Mouse (Mus musculus) kidney, embryonic 14.5 days (tissue): Measurements from ENCODE around the gene Msantd1. TPM values are rescaled to one million over a fixed set of nuclear protein-coding genes. Genes with fewer than 3 reads are reported as not detected.

Source experiments
- ATAC-seq: fragments of 200-750 bp; cut with Nextera tagmentation; 2 replicates; pipeline ENCODE4 v1.8.0; 2017; ENCODE audit warnings: moderate number of reproducible peaks, mild to moderate bottlenecking, moderate TSS enrichment, moderate library complexity; ENCODE audit not compliant: low FRiP score, low TSS enrichment
- H3K27ac ChIP-seq: fragments of 300-500 bp; sonication (generic); 2 replicates; pipeline ENCODE4 v1.5.1; 2014; ENCODE audit warnings: low read depth, mild to moderate bottlenecking, low read length, moderate library complexity, mixed read lengths
- H3K27me3 ChIP-seq: fragments of 300-500 bp; sonication (generic); 2 replicates; pipeline ENCODE4 v1.6.1; 2014; ENCODE audit warnings: mild to moderate bottlenecking, low read length; ENCODE audit not compliant: control insufficient read depth, insufficient read depth
- H3K36me3 ChIP-seq: fragments of 300-500 bp; sonication (generic); 2 replicates; pipeline ENCODE4 v1.6.1; 2014; ENCODE audit warnings: low read length, mixed read lengths; ENCODE audit not compliant: control insufficient read depth, insufficient read depth
- H3K4me1 ChIP-seq: fragments of 300-500 bp; sonication (generic); 2 replicates; pipeline ENCODE4 v1.6.1; 2014; ENCODE audit warnings: low read length, mixed read lengths; ENCODE audit not compliant: control insufficient read depth, insufficient read depth
- H3K4me2 ChIP-seq: fragments of 300-500 bp; sonication (generic); replicated peaks from 2 replicates; pipeline ENCODE4 v1.6.1; 2014; ENCODE audit warnings: low read depth, mild to moderate bottlenecking, low read length
- H3K4me3 ChIP-seq: fragments of 300-500 bp; sonication (generic); 2 replicates; pipeline ENCODE4 v1.5.1; 2014; ENCODE audit warnings: mild to moderate bottlenecking, low read length
- H3K9ac ChIP-seq: fragments of 300-500 bp; sonication (generic); 2 replicates; pipeline ENCODE4 v1.6.1; 2014; ENCODE audit warnings: low read depth, mild to moderate bottlenecking, low read length, moderate library complexity
- H3K9me3 ChIP-seq: fragments of 300-500 bp; sonication (generic); 2 replicates; pipeline ENCODE4 v1.6.1; 2016; ENCODE audit warnings: low read length; ENCODE audit not compliant: control insufficient read depth
- WGBS: fragments of 180-500 bp; shearing (Covaris S2); extraction: QIAGEN DNeasy Blood & Tissue Kit; methylation state at CpG from one replicate; pipeline ENCODE4 v1.1.7; 2014; 5-methylcytosine and 5-hydroxymethylcytosine counted together
- polyA plus RNA-seq: library from polyadenylated mRNA; unstranded; fragments of >200 nt; fragmentation: Nextera tagmentation; extraction: Ambion mirVana; gene quantifications from 2 replicates; pipeline ENCODE4 v1.2.1, GENCODE M21; 2014

Gene Msantd1
- polyA plus RNA-seq, 1 experiment from 2014 or later = 1.0 TPM

DNA sequence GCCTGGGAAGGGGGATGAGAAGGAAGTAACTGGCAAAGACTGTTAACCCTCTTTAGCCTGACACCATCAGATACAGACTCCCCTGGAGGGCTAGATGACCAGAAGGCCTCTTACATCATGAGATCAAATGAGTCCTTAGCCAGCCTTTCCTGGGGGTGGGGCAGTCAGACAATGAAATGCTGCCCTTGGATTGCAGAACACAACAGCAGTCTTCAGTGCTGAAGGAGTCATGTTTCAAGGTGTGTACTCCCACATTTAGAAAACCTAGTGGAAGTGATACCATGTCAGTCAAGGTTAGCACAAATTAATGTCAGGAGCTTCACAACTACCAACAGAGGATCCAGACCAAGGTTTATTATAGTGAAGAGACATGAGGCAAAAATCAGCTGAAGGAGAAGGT lies 5.4 kb upstream of the Msantd1 start:
- Histone ChIP-seq H3K4me1 (no peaks in the 10 kb centered on the region), H3K27ac (no peak overlapping the region)
- no peak for ATAC-seq

GRCm38 (mm10) chr5:34902811-34903385 lies 4.9 kb upstream of the Msantd1 start:
- H3K27me3 ChIP-seq = no peaks in the 10 kb centered on the region
- no peak overlapping the region for H3K27ac ChIP-seq
- no peak overlapping the region for H3K4me3 ChIP-seq
- H3K4me2 ChIP-seq = no peak overlapping the region
- no peak overlapping the region for H3K9ac ChIP-seq
- H3K4me1 ChIP-seq = no peaks in the 10 kb centered on the region
- H3K9me3 ChIP-seq = no peaks in the 10 kb centered on the region
- 93% methylated on average over 5 of the region's 5 CpGs for WGBS
- peaks cover 86% of the 10 kb centered on the region for H3K36me3 ChIP-seq
- ATAC-seq = no peak

More for the DNA sequence above, 5.4 kb upstream of the Msantd1 start:
- Histone ChIP-seq H3K36me3 (peaks cover 88% of the 10 kb centered on the region), H3K4me2 (no peak overlapping the region), H3K9ac (no peak overlapping the region), H3K9me3 (no peaks in the 10 kb centered on the region), H3K27me3 (no peaks in the 10 kb centered on the region), H3K4me3 (no peak overlapping the region)

DNA sequence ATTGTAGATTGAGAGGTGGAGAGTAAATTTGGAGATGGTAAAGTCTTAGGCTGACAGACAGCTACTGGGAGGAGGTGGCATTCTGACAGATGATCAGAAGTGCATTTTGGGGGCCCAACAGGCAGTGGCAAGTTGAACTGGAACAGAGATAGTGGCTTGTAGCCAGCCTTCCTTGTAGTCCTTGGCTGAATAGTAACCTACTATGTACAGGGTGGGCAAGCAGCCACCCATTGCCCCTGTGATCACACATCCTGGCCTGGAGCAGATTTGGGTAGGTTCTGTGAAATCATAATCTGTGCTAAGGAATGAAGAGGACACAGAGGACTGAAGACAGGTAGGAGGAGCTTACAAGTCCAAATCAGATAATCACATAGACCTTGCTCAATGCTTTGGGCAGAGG lies 3.4 kb upstream of the Msantd1 start:
- H3K4me1 ChIP-seq = no peaks in the 10 kb centered on the region
- H3K4me3 ChIP-seq = no peak overlapping the region
- ATAC-seq = no peak
- peaks cover 88% of the 10 kb centered on the region for H3K36me3 ChIP-seq
- H3K4me2 ChIP-seq = no peak overlapping the region
- no peaks in the 10 kb centered on the region for H3K9me3 ChIP-seq
- H3K27ac ChIP-seq = no peak overlapping the region
- H3K27me3 ChIP-seq = no peaks in the 10 kb centered on the region
- H3K9ac ChIP-seq = no peak overlapping the region

DNA sequence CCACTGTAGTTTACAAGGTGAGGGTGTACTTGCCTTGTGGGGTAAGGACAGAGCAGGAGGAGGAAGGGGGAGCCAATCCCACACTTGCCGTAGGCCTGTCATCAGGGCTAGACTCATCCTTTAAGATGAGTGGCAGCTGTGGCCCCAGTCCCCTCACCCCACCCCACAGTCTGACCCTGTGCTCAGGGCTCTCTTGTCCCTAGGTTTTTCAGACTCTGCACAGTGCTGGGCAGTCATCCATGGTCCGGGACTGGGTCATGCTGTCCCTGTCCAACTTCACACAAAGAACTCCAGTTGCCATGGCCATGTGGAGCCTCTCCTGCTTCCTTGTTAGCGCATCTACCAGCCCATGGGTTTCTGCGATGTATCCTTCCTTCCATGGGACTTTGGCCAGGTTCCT lies 582 bp upstream of the Msantd1 start:
- H3K4me1 ChIP-seq = no peaks in the 10 kb centered on the region
- H3K4me2 ChIP-seq = no peak overlapping the region
- no peak overlapping the region for H3K4me3 ChIP-seq
- no peak overlapping the region for H3K27ac ChIP-seq
- ATAC-seq = no peak
- H3K27me3 ChIP-seq = no peaks in the 10 kb centered on the region
- H3K9me3 ChIP-seq = no peaks in the 10 kb centered on the region
- H3K36me3 ChIP-seq = peaks cover 71% of the 10 kb centered on the region
- no peak overlapping the region for H3K9ac ChIP-seq
- WGBS = 97% methylated on average over 4 of the region's 4 CpGs

GRCm38 (mm10) chr5:34908726-34909633 lies 1.2 kb downstream of the Msantd1 start:
- no peaks in the 10 kb centered on the region for H3K9me3 ChIP-seq
- H3K4me3 ChIP-seq = no peak overlapping the region
- ATAC-seq = no peak
- no peaks in the 10 kb centered on the region for H3K4me1 ChIP-seq
- no peaks in the 10 kb centered on the region for H3K27me3 ChIP-seq
- H3K4me2 ChIP-seq = no peak overlapping the region
- H3K27ac ChIP-seq = no peak overlapping the region
- no peak overlapping the region for H3K9ac ChIP-seq
- H3K36me3 ChIP-seq = peaks cover 58% of the 10 kb centered on the region
- 83% methylated on average over 9 of the region's 9 CpGs for WGBS

DNA sequence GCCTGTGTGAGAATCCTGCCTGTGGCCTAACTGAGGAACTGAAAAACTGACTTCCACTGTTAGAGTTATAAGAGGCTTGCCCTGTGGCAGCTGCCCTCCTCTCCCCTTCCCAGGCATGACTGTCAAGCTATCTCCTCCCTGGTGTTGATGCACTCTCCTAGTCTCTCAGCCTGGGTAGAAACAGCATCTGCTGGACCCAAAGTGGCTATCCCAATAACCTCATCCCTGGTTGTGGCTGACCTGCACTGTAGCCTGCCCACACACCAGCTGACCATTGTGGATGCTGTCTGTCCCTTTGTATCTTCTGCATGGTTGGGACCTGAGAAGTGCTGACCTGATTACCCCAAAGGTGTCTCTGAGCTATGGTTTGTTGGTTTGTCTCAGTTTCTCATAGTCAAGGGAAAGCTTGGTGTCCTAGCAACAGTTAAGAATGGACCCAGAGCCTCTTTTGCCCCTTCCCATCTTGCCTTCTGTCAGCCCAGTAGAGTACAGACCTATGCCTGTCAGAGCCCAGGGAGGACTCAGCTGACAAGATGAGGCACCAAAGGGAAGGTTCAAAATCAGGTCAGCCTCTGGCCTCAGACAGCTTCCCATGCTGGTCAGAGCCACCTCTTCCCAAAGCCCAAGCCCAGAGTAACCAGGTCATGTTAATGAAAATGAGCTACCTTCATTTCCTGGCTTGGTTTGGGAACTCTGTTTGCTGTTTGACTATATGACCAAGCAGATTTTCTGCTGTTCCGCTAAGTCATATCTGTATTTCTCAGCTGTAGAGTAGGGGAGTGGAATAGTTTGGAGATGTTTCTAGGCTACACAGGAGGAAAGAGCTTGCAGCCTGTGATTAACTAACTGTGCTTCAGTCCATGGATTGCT lies 2.1 kb downstream of the Msantd1 start:
- 97% methylated on average over 1 of the region's 1 CpGs for WGBS
- no peak overlapping the region for H3K4me2 ChIP-seq
- no peak overlapping the region for H3K27ac ChIP-seq

GRCm38 (mm10) chr5:34910504-34910815 lies 2.6 kb downstream of the Msantd1 start:
- Histone ChIP-seq H3K36me3 (peaks cover 43% of the 10 kb centered on the region), H3K4me3 (no peak overlapping the region), H3K4me1 (no peaks in the 10 kb centered on the region), H3K9ac (no peak overlapping the region), H3K4me2 (no peak overlapping the region), H3K27me3 (no peaks in the 10 kb centered on the region), H3K9me3 (no peaks in the 10 kb centered on the region), H3K27ac (no peak overlapping the region)
- WGBS = 87% methylated on average over 4 of the region's 4 CpGs
- ATAC-seq = no peak

More for the DNA sequence above, 2.1 kb downstream of the Msantd1 start:
- no peak overlapping the region for H3K9ac ChIP-seq
- peaks cover 49% of the 10 kb centered on the region for H3K36me3 ChIP-seq
- no peaks in the 10 kb centered on the region for H3K4me1 ChIP-seq
- ATAC-seq = no peak
- H3K9me3 ChIP-seq = no peaks in the 10 kb centered on the region
- H3K4me3 ChIP-seq = no peak overlapping the region
- H3K27me3 ChIP-seq = no peaks in the 10 kb centered on the region

- no peak overlapping the region for H3K9ac ChIP-seq
- no peaks in the 10 kb centered on the region for H3K4me1 ChIP-seq
- no peaks in the 10 kb centered on the region for H3K36me3 ChIP-seq
- no peak overlapping the region for H3K4me2 ChIP-seq
- WGBS = 24% methylated on average over 1 of the region's 1 CpGs
- no peaks in the 10 kb centered on the region for H3K9me3 ChIP-seq
- 0 out of 2 replicates have a peak, but pooled peaks have one; percentile 63 for ATAC-seq
- no peak overlapping the region for H3K4me3 ChIP-seq
- no peaks in the 10 kb centered on the region for H3K27me3 ChIP-seq
- no peak overlapping the region for H3K27ac ChIP-seq
Observed at GRCm38 (mm10) chr5:34915801-34916200, 8.0 kb downstream of the Msantd1 start.

DNA sequence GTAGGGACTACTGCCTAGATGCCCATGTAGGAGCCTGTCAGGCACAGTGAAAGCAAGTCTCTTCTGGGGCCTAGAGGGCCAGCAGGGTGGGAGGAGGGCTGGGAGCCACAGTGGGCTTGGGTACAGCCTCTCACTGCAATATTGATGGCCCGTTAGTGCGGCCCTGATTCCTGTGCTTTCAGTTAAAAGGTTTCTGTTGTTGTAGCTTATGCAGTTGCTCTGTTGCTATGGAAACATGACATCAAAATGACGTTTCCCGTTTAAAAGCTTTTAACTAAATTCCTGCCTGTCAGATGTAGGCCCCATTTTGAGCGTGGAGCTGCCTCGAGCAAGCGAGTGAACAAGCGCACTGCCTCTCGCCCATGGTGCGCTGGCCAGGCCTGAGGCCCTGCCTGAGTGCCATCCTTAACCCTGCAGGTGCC lies 9.4 kb downstream of the Msantd1 start:
- Histone ChIP-seq H3K36me3 (no peaks in the 10 kb centered on the region), H3K4me3 (no peak overlapping the region), H3K9ac (no peak overlapping the region), H3K27me3 (no peaks in the 10 kb centered on the region), H3K27ac (no peak overlapping the region), H3K9me3 (no peaks in the 10 kb centered on the region), H3K4me2 (no peak overlapping the region), H3K4me1 (no peaks in the 10 kb centered on the region)
- 66% methylated on average over 10 of the region's 10 CpGs for WGBS
- ATAC-seq = no peak
